Mouse (Mus musculus): Measurements from ENCODE around the gene Mitf. TPM values are rescaled to one million over a fixed set of nuclear protein-coding genes. Genes with fewer than 3 reads are reported as not detected.

The Mitf gene
- polyA plus RNA-seq, 1 experiment from 2014 or later = 24.4 TPM

DNA sequence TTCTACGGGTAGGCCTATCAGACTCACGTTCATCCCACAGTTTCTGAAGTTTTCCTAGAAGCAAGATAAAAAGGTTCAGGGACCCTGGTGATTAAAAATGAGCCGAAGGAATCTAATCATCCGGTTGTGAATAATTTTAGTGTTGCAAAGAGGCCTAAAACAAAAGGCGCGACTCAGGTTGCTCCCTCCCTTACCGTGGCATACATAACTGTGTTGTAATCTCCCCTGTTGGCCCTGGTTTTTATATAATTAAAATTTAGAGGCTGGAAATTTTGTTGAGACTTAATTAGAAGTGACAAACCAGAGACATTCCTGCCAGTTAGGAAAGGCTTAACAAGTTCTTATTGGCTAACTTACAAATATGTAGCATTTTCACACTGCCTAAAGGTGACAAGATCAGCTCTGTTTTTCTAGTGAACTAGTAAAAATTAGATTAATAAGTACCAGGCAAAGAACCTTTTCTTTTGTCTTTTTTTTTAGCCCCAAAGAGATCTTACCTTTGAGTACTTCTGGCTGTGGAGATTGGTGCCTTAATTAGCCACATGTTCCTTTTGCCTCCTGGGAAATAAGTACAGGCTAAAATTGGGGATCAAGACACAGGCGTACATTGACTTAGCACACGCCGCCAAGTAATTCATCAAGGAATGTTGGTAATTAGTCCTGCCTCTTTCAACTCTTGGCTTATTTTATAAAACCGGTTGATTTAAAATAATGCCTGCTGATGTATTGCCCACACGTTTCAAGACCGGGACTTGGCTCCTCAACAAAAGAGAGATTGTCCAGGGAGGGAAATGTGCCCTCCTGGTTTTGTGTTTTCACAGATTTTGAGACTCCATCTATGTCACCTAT lies 143.4 kb downstream of the Mitf start:
- Histone ChIP-seq H3K36me3 (ENCODE audit: control insufficient read depth, insufficient read depth, low read length) (no peaks in the 10 kb centered on the region), H3K4me2 (no peak overlapping the region), H3K27me3 (ENCODE audit: control insufficient read depth, insufficient read depth, low read length) (no peaks in the 10 kb centered on the region), H3K9ac (ENCODE audit: low read depth, low read length) (no peak overlapping the region), H3K4me3 (ENCODE audit: low read depth, low read length) (no peak overlapping the region), H3K4me1 (ENCODE audit: control insufficient read depth, insufficient read depth, low read length) (0 out of 2 replicates have a peak, but pooled peaks cover 5% of the 10 kb centered on the region), H3K27ac (ENCODE audit: low read depth, low read length) (no peak overlapping the region), H3K9me3 (replicated peaks; ENCODE audit: control insufficient read depth, low read length) (no peaks in the 10 kb centered on the region)
- ATAC-seq (replicated peaks; ENCODE audit: insufficient number of reproducible peaks, low FRiP score, low TSS enrichment) = no peak
- 76% methylated on average over 13 of the region's 13 CpGs for WGBS (ENCODE audit: insufficient replicate concordance)

DNA sequence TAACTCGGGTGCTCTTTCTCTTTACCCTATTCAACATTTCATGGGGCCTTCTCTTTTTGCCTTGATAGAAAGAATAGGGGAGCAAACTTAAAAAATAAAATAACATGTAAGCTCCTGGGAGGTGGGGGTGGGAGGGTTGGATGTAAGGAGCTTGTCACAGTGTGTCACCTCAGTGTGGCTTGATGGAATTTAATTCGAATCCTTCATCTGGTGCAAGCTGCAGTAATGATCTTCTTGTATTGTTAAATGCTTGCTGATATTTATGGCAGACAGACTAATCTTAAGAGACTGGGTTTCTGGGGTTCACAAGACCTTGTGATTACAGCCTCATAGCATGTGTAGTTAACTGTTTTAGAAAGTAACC lies 144.0 kb downstream of the Mitf start:
- Histone ChIP-seq H3K9ac (ENCODE audit: low read depth, low read length) (no peak overlapping the region), H3K36me3 (ENCODE audit: control insufficient read depth, insufficient read depth, low read length) (no peaks in the 10 kb centered on the region), H3K4me2 (no peak overlapping the region), H3K27ac (ENCODE audit: low read depth, low read length) (no peak overlapping the region), H3K27me3 (ENCODE audit: control insufficient read depth, insufficient read depth, low read length) (no peaks in the 10 kb centered on the region), H3K4me1 (ENCODE audit: control insufficient read depth, insufficient read depth, low read length) (0 out of 2 replicates have a peak, but pooled peaks cover 5% of the 10 kb centered on the region), H3K9me3 (replicated peaks; ENCODE audit: control insufficient read depth, low read length) (no peaks in the 10 kb centered on the region), H3K4me3 (ENCODE audit: low read depth, low read length) (no peak overlapping the region)
- WGBS (ENCODE audit: insufficient replicate concordance) = 78% methylated on average over 2 of the region's 2 CpGs
- ATAC-seq (replicated peaks; ENCODE audit: insufficient number of reproducible peaks, low FRiP score, low TSS enrichment) = no peak

DNA sequence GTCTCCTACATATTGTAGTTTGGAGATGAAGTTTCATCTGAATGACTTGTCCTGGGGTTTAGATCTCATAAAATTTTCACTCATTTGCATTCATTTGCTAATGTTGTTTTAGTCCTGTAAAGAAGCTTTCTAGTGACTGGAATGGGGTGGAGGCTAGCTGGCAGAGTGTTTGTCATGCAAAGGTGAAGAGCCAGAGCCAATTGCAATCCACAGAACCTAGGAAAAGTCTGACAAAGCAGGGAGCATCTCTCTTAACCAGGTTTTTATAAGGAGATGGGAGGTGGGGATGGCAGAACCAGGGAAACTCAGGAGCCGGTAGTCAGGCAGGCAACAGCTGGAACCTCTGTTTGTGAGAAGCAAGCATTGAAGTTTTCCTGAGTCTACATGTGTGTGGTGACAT lies 144.9 kb downstream of the Mitf start:
- Histone ChIP-seq H3K9ac (ENCODE audit: low read depth, low read length) (no peak overlapping the region), H3K4me2 (no peak overlapping the region), H3K27me3 (ENCODE audit: control insufficient read depth, insufficient read depth, low read length) (no peaks in the 10 kb centered on the region), H3K36me3 (ENCODE audit: control insufficient read depth, insufficient read depth, low read length) (no peaks in the 10 kb centered on the region), H3K4me1 (ENCODE audit: control insufficient read depth, insufficient read depth, low read length) (peaks cover 8% of the 10 kb centered on the region; the same call in 1 of the 2 replicates), H3K4me3 (ENCODE audit: low read depth, low read length) (no peak overlapping the region), H3K27ac (ENCODE audit: low read depth, low read length) (no peak overlapping the region), H3K9me3 (replicated peaks; ENCODE audit: control insufficient read depth, low read length) (no peaks in the 10 kb centered on the region)
- no peak for ATAC-seq (replicated peaks; ENCODE audit: insufficient number of reproducible peaks, low FRiP score, low TSS enrichment)
- 71% methylated on average over 1 of the region's 1 CpGs for WGBS (ENCODE audit: insufficient replicate concordance)

DNA sequence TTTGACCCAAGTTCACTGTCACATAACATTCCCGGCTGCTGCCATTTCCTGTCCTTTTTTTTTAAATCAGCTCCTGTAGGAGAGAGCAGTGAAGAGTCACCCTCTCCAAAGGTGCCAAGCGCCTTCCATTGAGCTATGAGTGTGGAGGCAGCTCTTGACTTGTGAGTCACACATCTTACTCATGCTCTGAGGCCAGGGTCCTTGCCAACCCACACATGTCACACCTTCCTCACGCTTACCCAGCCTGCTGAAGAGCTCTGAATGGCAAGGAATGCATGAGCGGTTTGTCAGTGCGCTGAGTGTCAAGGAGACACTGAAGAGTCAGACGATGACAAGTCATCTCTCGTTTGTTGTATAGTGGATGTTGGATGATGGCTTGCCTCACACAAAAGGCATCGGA lies 146.0 kb downstream of the Mitf start:
- WGBS (ENCODE audit: insufficient replicate concordance) = 61% methylated on average over 8 of the region's 8 CpGs
- ATAC-seq (replicated peaks; ENCODE audit: insufficient number of reproducible peaks, low FRiP score, low TSS enrichment) = no peak
- H3K27me3 ChIP-seq (ENCODE audit: control insufficient read depth, insufficient read depth, low read length) = no peaks in the 10 kb centered on the region
- peaks cover 8% of the 10 kb centered on the region; the same call in 1 of the 2 replicates for H3K4me1 ChIP-seq (ENCODE audit: control insufficient read depth, insufficient read depth, low read length)
- H3K27ac ChIP-seq (ENCODE audit: low read depth, low read length) = no peak overlapping the region
- H3K36me3 ChIP-seq (ENCODE audit: control insufficient read depth, insufficient read depth, low read length) = no peaks in the 10 kb centered on the region
- no peak overlapping the region for H3K4me3 ChIP-seq (ENCODE audit: low read depth, low read length)
- H3K9me3 ChIP-seq (replicated peaks; ENCODE audit: control insufficient read depth, low read length) = no peaks in the 10 kb centered on the region
- H3K4me2 ChIP-seq = no peak overlapping the region
- no peak overlapping the region for H3K9ac ChIP-seq (ENCODE audit: low read depth, low read length)

GRCm38 (mm10) chr6:97956121-97956520 lies 149.3 kb downstream of the Mitf start:
- no peak overlapping the region for H3K4me3 ChIP-seq (ENCODE audit: low read depth, low read length)
- H3K4me2 ChIP-seq = no peak overlapping the region
- no peak overlapping the region for H3K9ac ChIP-seq (ENCODE audit: low read depth, low read length)
- no peaks in the 10 kb centered on the region for H3K9me3 ChIP-seq (replicated peaks; ENCODE audit: control insufficient read depth, low read length)
- no peak overlapping the region for H3K27ac ChIP-seq (ENCODE audit: low read depth, low read length)
- peaks cover 2% of the 10 kb centered on the region; the same call in 1 of the 2 replicates for H3K36me3 ChIP-seq (ENCODE audit: control insufficient read depth, insufficient read depth, low read length)
- no peaks in the 10 kb centered on the region for H3K27me3 ChIP-seq (ENCODE audit: control insufficient read depth, insufficient read depth, low read length)
- H3K4me1 ChIP-seq (ENCODE audit: control insufficient read depth, insufficient read depth, low read length) = peaks cover 3% of the 10 kb centered on the region; the same call in 1 of the 2 replicates
- ATAC-seq (replicated peaks; ENCODE audit: insufficient number of reproducible peaks, low FRiP score, low TSS enrichment) = no peak
- WGBS (ENCODE audit: insufficient replicate concordance) = 83% methylated on average over 6 of the region's 6 CpGs

DNA sequence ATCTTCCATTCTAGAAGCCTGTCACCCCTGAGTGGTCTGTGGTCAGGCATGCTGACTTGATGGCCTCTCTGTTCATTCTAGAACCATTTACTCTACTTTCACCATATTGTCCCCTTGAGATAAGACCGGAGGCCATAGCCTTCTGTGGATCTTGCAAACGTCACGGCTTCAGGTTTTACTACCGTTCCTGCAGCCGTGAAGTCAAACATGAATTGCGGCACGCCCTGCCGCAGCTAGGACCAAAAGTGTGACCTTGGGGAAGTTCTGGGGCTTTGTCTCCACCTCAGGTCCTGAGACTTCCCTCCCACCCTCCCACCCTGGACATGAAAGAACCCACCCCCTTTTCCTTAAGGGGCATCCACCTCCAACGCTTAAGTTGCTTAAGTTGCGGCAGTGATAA lies 149.8 kb downstream of the Mitf start:
- Histone ChIP-seq H3K4me3 (ENCODE audit: low read depth, low read length) (no peak overlapping the region), H3K9ac (ENCODE audit: low read depth, low read length) (no peak overlapping the region), H3K4me1 (ENCODE audit: control insufficient read depth, insufficient read depth, low read length) (peaks cover 6% of the 10 kb centered on the region; the same call in 1 of the 2 replicates), H3K27me3 (ENCODE audit: control insufficient read depth, insufficient read depth, low read length) (no peaks in the 10 kb centered on the region), H3K27ac (ENCODE audit: low read depth, low read length) (no peak overlapping the region), H3K4me2 (no peak overlapping the region), H3K36me3 (ENCODE audit: control insufficient read depth, insufficient read depth, low read length) (peaks cover 2% of the 10 kb centered on the region; the same call in 1 of the 2 replicates), H3K9me3 (replicated peaks; ENCODE audit: control insufficient read depth, low read length) (no peaks in the 10 kb centered on the region)
- no peak for ATAC-seq (replicated peaks; ENCODE audit: insufficient number of reproducible peaks, low FRiP score, low TSS enrichment)
- WGBS (ENCODE audit: insufficient replicate concordance) = 74% methylated on average over 10 of the region's 10 CpGs

DNA sequence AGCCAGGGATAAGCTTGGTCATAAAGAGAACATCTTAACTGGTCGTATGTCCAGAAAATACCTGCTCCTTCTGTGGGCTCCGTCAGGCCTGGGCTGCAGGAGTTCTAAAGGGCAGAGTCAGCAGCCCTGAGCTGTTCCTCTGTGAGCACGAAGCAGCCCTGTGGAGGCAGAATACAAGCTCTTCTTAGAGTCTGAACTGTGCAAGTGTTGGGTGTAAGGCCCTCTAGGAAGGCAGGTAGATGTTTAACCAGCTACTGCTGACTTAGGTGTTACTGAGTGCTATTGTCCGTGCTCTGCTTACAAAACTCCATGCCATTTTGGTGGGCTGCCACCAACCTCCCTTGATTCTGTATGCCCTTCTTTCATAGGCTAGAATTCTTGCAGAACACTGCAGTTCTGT lies 151.4 kb downstream of the Mitf start:
- Histone ChIP-seq H3K36me3 (ENCODE audit: control insufficient read depth, insufficient read depth, low read length) (peaks cover 2% of the 10 kb centered on the region; the same call in 1 of the 2 replicates), H3K4me2 (no peak overlapping the region), H3K9me3 (replicated peaks; ENCODE audit: control insufficient read depth, low read length) (no peaks in the 10 kb centered on the region), H3K27ac (ENCODE audit: low read depth, low read length) (no peak overlapping the region), H3K27me3 (ENCODE audit: control insufficient read depth, insufficient read depth, low read length) (no peaks in the 10 kb centered on the region), H3K4me1 (ENCODE audit: control insufficient read depth, insufficient read depth, low read length) (peaks cover 14% of the 10 kb centered on the region), H3K4me3 (ENCODE audit: low read depth, low read length) (no peak overlapping the region), H3K9ac (ENCODE audit: low read depth, low read length) (no peak overlapping the region)
- no peak for ATAC-seq (replicated peaks; ENCODE audit: insufficient number of reproducible peaks, low FRiP score, low TSS enrichment)
- WGBS (ENCODE audit: insufficient replicate concordance) = 80% methylated on average over 4 of the region's 4 CpGs

DNA sequence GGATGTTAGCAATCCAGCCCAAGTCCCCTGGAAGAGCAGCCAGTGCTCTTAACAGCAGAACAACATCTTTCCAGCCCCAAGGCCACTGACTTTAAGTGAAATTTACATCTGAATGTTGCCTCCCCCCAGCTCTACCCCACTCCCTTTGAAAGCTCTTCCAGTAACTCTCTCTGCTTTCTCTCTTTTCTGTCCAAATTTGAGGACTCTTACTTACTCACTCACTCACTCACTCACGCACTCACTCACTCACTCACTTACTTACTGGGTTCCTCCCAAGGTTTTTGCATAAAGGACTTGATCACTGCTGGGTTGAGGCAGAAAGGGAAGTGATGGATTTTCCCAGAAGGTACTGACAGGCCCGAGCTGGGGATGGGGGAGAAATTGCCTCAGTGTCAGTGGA lies 154.9 kb downstream of the Mitf start:
- ATAC-seq (replicated peaks; ENCODE audit: insufficient number of reproducible peaks, low FRiP score, low TSS enrichment) = no peak
- Histone ChIP-seq H3K27me3 (ENCODE audit: control insufficient read depth, insufficient read depth, low read length) (no peaks in the 10 kb centered on the region), H3K9ac (ENCODE audit: low read depth, low read length) (no peak overlapping the region), H3K4me1 (ENCODE audit: control insufficient read depth, insufficient read depth, low read length) (peaks cover 11% of the 10 kb centered on the region), H3K36me3 (ENCODE audit: control insufficient read depth, insufficient read depth, low read length) (peaks cover 2% of the 10 kb centered on the region; the same call in 1 of the 2 replicates), H3K4me3 (ENCODE audit: low read depth, low read length) (no peak overlapping the region), H3K27ac (ENCODE audit: low read depth, low read length) (no peak overlapping the region), H3K4me2 (no peak overlapping the region), H3K9me3 (replicated peaks; ENCODE audit: control insufficient read depth, low read length) (no peaks in the 10 kb centered on the region)
- WGBS (ENCODE audit: insufficient replicate concordance) = 44% methylated on average over 2 of the region's 2 CpGs

DNA sequence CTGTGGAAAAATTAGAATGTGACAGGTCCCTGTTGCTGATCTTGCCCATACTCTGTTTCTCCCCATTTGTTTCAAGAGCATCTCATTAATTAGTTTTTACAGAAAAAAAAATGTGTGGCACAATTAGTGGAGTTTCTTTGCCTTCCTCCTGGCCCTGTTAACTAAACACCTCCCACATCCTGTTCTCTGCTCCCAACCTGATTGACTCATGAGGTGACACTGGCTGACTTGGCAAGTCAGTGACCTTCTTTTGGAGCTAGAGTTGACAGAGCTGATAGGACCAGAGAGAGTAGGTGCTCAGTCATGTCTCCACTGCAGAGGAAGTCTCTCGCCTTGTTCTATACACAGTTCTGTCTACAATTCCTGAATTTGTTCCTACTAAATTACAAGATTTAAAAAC lies 155.5 kb downstream of the Mitf start:
- 56% methylated on average over 1 of the region's 1 CpGs for WGBS (ENCODE audit: insufficient replicate concordance)
- Histone ChIP-seq H3K27me3 (ENCODE audit: control insufficient read depth, insufficient read depth, low read length) (no peaks in the 10 kb centered on the region), H3K9ac (ENCODE audit: low read depth, low read length) (no peak overlapping the region), H3K27ac (ENCODE audit: low read depth, low read length) (no peak overlapping the region), H3K4me3 (ENCODE audit: low read depth, low read length) (no peak overlapping the region), H3K9me3 (replicated peaks; ENCODE audit: control insufficient read depth, low read length) (no peaks in the 10 kb centered on the region), H3K4me2 (no peak overlapping the region), H3K36me3 (ENCODE audit: control insufficient read depth, insufficient read depth, low read length) (peaks cover 2% of the 10 kb centered on the region; the same call in 1 of the 2 replicates), H3K4me1 (ENCODE audit: control insufficient read depth, insufficient read depth, low read length) (peaks cover 11% of the 10 kb centered on the region)
- no peak for ATAC-seq (replicated peaks; ENCODE audit: insufficient number of reproducible peaks, low FRiP score, low TSS enrichment)

Data from heart, embryonic 11.5 days (tissue).